Mouse (Mus musculus) mesoderm, embryonic 11.5 days (tissue): ENCODE measurements at regions not wholly inside any gene's neighbourhood (a gene's known extent, or its start where the extent isn't known, plus 50 kb on each side); places are given as distances from the start of the nearest gene placed in this dataset.

Experiments
- DNase-seq: peaks from one replicate; pipeline ENCODE4 v3.0.0-alpha.2; 2012; ENCODE audit warnings: low read depth, low spot score

DNA sequence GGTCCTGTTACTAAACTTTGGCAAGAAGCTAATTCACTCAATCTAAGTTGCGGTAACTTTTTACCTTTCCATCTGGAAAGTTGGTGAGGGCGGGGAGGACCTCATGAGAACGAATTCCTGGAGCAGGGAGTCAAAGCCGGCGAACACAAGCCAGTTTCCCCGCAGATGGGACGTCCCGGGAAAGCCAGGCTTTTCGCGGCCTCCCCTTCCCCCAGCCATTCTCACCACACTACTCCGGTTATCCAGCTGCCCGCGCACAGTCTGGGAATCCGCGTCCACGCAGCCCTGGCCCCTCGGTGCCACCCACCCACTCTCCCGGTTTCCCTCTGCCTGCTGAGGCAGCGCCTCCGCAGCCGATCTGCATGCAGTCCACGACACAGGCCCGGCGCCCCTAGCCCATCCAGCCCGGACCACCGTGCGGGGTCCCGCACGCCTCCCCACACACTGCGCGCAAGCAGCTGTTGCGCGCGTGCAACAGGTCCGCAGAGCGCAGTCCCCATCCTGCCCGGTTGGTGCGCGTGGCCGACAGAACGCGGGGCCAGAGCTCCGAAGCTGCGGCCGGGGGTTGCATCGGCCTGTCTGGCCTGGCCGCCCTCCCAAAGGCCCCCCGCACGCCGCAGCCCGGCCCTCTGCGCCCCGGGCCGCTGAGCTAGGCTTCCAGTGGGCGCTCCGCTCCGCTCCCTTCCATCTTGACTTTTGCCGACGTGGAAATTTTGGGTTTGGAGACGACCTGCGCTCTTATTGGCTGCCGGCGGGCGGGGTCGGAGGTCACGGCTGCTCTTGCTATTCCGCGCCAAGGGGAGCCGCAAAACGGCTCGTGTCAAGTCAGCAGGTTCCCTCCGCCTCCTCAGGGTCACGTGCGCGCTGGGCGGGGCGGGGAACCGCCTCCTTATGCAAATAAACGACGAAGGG is 162.0 kb upstream of the Nfe2l3 start:
- DNase-seq: peak; percentile 97

DNA sequence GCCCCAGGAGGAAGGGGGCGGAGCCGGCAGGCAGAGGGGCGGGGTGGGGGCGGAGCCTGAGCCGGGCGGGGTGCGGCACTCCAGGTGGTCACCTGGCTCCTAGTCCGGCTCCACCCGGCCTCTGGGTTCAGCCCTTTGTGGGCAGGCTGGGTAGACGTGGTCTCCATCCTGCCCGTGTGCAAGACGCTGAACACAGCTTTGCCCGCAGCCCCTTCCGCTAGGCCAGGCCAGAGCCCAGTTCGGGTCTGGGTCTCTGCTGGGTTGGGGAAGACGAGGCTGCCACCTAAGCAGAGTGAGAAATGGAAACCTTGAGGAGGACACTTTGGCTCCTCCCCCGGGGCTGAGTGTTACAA is 161.4 kb upstream of the Nfe2l3 start:
- DNase-seq: no peak

DNA sequence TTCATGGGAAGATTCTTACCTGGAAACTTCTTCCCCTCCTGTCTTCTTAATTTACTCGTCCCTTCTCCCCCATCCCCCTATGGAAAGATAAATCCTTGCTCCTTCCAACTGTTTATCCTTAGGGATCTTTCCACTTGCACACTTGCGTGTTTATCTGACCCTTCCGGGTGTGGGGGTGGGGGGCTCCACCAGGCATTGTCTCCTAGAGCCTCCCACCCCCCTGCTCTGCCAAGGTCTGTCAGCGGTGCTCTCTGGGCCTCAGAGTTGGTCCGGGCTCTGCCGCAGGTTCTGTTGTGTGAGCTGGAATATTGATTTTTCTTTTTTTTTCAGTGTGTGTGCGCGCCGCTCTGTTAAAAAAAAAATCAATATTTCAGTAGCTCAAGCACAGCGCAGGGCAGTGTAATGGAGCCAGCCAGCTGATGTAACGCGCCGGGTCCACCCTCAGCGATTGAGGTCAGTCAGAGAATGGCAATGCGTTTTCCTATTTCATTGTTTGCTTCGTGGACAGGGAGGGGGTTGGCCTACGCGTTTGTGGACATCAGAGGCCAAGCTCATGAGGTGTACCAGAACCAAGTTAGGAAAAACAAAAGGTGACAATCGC is 160.2 kb upstream of the Nfe2l3 start:
- DNase-seq: peak; percentile 21

DNA sequence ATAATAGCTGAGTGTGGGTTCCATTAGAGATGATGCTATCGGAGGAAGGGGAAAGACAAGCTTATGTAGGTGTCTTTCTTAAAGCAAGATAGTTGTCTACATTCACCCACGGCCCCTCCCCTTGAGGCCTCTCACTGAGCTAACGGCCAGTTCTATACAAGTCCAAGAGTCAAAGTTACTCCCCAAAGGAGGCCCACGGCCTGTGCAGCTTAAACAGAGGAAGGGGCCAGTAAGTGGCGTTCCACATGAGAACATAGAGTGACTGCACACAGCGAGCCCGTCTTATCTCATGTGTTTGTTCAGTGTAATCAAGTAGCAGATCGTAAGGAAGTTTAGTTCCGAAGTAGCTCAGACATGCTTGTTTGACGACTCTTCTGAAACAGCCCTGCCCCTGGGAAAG is 153.0 kb upstream of the Nfe2l3 start:
- no peak for DNase-seq

DNA sequence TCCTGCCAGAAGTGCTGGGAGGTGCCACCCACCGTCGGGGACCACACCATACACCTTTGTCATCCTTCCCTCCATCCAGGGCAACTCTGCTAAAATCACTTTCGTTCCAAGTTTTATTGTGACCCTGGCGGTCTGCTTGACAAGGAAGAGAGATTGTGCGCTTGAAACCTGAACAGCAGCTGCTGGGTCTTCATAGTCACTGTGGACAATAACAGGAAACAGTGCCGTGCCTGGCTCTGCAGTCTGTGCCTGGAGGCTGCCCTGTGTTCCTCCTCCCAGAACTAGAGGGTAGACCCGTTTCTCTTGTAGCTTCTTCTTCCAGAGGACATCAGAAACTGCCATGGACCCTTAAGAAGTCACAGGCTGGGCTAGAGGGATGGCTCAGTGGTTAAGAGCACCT is 152.2 kb upstream of the Nfe2l3 start:
- DNase-seq: no peak

DNA sequence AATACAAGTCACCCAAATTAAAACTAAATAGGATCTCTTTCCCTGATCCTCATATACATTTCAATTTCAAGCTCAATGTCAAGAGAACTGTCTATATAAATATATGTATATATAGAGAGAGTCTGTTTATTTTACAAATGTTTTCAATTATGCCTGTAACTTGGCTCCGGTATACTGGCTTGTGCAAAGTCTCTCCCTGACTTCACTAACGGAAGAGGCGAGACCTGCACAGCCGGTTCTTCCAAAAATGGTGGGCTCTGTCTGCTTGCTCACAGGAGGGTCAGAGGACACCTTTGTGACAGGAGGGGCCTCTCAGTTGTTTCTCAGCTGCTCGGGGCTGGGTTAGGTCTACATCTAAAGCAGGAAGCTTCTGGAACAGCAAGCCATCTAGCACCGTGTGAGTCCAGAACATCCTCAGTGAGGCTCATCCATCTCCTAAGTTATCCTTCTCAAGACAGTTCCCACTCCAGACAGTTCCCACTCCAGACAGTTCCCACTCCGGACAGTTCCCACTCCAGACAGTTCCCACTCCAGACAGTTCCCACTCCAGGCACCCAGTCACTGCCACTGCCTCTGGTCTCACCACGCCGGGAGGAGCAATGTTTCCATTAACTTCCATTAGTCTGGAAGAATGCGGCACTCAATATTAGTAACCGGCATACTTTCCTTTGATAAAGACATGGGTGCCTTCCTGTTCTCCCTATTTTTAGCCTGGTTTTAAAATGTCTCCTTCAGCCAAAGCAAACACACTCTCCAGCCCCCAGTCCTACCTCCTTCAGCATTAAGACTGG is 148.4 kb upstream of the Nfe2l3 start:
- DNase-seq: no peak

DNA sequence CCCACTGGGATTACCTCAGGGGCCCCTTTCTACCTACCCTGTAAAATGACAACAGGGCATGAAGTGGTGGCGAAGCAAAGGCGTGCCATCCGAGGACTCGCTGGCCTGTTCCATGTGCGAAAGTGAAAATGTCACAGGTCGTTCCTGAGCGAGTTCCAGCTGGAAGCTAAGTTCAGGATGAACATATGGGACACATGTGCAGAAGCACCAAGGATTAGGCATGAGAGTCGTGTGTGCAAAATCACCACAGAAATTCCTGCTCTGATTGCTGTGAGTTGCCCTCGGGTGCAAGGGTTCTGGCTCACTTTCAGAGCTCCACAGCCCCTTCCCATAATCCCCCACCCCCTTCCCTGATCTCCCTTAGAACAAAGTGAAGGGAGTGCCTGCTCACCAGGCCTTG is 147.6 kb upstream of the Nfe2l3 start:
- DNase-seq: no peak

DNA sequence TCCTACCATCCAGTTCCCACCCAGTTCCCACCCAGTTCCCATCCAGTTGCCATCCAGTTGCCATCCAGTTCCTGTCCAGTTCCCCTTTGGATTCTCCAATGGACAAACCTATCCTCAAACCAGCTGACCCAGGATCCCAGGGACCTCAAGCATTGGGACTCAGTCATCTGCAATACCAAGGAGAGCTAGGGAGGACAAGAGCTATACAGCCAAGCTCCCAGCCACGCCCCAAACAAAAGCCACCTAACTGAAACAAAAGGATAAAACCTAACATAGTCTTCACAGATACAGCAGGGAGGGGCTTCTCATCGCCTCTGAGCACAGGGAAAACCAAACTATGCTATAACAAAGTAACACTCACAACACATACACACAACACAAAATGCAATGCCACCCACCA is 145.6 kb upstream of the Nfe2l3 start:
- no peak for DNase-seq

DNA sequence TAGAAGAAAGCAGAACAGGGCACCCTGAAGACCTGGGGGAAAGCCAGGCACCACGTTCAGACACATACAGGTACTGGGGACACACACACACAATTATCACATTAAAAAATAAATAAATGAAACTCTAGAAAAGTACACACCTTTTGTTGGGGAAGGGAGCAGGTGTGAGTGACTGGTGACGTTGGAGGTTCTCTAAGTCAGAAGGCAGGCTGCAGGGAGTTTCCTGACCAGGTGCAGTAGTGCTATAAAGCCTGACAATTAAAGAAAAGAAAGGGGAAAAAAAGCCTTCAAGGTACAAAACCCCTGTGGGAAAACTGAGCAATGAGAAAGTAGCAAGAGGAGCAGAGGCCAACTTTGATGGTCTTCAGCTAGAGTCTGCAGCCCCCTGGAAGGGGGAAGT is 145.1 kb upstream of the Nfe2l3 start:
- DNase-seq: no peak

DNA sequence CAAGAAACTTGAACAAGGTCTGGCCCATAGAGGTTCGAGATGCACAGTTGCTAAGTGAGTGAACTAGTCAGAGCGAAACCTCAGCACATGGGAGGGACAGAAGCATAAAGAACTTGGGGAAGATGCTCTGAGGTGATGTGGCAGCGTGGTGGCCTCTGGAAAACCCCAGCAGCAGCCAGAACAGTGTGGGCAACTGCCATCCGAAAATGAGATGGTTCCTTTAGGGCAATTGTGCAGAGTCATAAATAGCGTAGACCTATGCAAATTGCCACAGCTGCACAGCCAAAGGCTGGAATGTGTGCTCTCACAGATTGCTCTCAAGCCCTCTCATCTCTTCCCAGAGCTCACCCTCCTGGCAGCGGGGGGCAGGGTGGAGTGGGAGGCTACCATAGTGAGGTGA is 144.7 kb upstream of the Nfe2l3 start:
- peak; percentile 13 for DNase-seq

DNA sequence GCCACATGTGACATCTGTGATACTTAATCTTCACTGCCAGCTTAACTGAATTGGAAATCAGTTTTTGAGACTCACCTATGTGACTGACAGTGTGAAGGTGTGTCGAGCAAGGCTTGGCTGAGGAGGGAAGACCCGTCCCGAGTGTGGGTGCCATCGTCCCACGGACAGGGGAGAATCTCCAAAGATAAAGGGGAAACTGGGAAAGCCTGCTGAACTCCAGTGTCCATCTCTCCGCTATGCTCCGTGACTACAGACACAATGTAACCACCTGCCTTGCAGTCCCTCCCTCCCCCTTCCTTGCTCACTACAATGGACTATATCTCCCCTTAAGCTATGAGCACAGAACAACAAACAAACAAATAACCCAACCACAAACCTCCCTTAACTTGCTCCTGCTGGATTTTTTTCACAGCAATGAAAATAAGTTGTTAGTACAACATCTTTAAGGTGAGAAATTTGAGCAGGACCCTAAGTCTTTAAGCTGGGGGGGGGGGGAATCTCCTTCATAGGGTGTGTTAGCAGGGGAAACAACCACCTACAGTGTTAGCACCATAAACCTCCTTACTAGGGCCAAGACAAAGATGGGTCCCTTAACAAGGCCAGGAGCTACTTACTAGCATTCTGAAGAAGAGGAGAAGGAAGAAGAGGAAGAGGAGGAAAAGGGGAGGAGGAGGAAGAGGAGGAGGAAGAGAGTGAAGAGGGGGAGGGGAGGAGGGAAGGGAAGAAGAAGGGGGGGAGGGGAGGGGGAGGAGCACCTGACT is 144.0 kb upstream of the Nfe2l3 start:
- DNase-seq: no peak

DNA sequence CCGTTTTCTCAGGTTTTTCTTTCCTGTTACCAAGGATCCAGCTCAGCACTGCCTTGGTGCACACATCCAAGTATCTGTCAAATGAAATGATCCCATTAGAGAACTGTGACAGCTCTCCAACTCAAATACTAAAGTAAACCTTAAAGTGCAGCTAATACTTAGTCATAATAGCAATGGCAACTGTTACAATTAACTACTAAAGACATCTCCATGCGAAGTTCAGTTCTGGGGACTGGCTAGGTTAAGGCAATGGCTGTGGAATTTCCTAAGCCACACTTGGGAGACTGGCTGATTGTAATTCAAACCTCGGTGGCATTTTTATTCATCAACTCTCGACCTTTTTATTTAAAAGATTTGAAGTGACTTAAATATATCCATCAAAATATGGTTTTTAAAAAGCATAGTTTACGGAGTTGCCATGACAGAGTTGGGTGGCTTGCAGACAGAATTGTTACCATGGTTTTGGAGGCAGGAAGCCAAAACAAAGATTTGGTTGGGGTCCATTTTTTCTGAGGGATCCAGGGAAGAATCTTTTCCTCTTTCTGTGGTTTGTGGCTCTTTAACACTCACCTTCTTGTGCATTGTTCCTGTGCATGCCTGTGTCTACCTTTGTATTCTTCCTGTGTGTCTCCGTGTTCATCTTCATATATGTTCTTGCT is 143.3 kb upstream of the Nfe2l3 start:
- no peak for DNase-seq

DNA sequence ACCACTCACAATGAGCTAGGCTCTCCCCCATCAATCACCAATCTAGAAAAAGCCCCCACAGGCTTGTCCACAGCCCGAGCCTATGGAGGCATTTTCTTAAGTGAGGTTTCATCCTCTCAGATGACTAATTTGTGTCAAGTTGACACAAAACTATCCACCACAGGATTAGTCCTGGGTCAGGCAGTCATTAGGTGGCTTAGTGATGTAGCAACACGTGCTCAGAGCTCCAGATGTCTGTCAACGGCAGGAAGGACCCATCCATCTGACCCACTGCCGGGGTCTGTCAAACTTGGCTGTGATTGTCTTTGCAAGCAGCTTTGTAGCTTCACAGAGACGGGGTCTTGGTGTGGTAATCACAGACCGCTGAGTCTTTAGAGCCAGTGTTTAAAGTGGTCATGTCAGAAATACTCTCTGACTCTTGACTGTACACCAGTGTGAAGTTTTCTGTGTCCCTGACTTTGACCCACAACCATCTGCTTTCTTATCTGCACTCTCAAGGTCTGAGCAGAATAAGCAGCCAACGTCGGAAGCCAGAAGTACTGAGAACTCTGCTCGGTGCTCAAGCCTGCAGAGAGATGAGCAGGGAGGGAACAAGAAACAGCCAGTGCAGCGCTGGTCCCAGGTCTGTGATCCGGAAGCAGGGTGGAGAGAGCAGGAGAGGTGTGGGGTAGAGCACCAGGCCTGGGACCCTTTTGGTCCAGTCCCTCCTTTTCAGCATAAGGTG is 131.6 kb upstream of the Nfe2l3 start:
- no peak for DNase-seq

DNA sequence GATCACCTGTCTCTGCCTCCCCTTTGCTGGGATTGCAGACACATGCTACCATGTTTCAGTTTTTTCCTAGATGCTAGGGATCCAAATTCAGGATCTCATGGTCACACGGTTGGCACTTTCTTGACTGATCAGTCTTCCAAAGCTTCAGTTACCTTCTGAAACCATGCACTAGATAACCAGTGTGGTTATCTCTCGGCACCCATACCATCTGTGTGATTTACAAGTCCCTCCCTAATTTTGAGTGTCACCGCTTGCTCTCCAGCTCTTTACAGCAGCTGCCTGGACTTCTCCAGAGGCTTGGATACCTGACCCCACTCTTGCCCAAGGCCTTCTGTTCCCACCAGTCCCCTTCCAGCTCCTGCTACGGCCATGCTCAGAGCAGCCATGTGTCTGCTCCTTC is 130.6 kb upstream of the Nfe2l3 start:
- DNase-seq: no peak

DNA sequence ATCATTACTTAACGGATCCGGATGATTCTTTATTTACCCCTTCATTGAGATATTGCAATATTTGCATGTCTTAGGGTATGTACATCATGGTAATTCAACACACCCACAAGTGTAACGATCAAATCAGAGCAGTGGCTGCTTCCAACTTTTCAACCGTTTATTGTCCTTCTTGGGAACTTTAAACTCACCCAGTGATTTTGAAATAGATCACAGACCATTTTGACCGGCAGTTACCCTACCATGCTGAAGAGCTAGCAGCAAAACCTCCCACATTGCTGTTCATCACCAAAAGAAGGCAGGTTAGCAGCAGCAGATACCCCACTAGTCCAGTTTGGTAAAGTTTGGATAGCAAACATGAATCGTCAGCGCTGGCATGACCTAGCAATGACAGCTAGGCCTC is 130.2 kb upstream of the Nfe2l3 start:
- no peak for DNase-seq

DNA sequence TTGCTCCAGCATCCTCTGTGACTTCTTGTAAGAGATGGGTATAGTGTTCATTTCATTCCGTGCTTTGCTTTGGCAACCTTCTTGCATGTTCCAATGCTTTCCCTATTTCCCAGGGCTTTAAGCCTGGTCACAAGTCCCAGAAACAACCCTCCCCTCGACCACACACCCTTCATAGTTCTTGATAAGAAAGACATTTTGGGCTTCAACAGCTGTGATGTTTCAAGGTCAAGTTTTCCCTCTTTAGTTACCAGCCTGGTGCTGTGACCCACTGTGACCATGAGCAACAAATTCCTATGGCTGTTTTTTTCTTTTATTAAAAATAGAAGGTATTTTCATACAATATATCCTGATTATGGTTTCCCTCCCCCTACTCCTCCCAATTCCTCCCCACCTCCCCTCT is 114.1 kb upstream of the Nfe2l3 start:
- DNase-seq: no peak

DNA sequence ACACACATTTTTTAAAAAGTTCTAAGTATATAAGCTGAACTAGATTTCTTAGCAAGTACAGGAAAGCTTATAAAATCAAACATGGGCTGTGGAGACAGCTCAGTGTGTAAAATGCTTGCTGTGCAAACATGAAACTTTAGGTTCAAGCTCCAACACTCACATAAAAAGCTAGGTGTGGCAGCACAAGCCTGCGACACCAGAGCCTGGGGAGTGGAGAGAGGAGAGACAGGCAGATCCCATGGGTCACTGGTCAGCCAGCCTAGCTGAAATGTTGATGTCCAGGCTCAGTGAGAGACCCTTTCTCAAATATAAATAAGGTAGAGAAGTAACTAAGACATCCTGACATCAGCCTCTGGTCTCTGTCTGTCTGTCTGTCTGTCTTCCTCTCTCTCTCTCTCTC is 112.5 kb upstream of the Nfe2l3 start:
- no peak for DNase-seq

DNA sequence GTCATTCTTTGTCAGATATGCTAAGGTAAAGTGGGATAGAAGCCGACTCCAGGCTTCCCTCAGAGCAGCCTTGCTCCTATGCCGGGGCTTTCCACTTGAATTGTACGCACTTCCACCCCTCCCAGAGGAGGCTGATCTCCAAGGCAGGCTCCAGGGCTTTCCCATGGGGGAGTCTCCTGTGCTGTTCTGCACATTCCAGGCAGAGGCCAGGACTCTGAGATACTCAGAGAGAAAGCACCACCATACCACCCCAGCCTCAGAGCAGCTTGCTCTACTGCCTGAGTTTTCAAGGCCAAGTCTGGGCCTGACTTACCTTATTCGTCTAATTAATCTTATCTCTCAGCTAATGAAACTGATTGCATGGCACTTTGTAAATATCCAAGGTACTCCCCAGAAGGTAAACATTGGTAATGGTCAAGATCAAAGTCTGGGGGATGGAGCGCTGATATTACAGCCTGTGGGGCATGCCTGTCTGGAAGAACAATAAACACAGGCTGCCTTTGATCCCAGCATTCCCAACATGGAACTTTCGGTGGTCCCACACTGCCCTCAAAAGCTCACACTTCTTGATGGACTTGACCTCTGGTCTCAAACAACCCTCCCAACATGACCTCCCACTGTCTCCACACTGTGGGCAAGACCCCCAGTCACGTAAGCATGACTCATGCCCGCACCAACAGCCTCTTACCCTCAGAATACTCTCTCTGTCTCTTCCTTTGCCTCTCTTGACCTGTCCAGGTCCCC is 111.6 kb upstream of the Nfe2l3 start:
- DNase-seq: peak; percentile 42

DNA sequence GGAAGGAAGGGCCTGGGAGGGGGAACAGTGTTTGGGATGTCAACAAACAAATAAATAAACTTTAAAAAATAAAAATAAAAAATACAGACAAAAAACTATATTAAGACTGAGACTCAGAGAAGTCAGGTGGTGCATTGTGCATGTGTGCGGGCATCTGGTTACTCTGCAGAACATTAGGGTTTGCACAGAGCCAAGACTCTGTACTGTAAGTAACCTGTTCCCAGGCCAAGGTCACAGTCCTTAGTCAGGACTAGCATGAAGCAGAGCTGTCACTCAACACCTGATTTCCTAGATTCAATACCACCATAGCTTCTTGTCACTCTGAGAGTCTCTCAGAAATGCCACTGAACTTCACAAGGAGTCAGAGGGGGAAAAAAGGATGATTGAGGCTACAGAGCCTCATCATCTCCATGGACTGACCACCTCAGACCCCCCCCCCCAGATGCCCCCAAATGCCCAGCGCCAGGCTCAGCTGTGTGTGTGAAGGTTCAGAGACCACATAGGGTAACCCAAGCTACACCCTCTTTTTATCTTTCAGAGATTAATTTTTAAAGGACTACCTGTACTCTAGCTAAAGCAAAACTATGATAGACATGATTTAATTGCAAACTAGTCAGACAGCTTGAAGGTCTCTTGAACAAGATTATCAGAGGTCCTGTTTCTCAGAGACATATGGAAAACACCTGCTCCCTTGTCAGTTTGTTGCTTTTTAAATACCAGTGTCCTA is 106.2 kb upstream of the Nfe2l3 start:
- DNase-seq: no peak
